Mouse (Mus musculus) stomach, embryonic 14.5 days (tissue): ENCODE results near the gene Casq2. TPM values are rescaled to one million over a fixed set of nuclear protein-coding genes. Genes with fewer than 3 reads are reported as not detected.
"Not testable (repeated sequence)": the region's sequence is repeated elsewhere in the genome, so short reads cannot be mapped to it uniquely, and the experiment has no call there.

ENCODE experiments used
- ATAC-seq: fragments of 200-750 bp; cut with Nextera tagmentation; 2 replicates; pipeline ENCODE4 v1.8.0; 2017; ENCODE audit warnings: low read depth, moderate TSS enrichment; ENCODE audit not compliant: insufficient number of reproducible peaks, insufficient read depth, low FRiP score
- H3K27ac ChIP-seq: fragments of 300-500 bp; sonication (generic); 2 replicates; pipeline ENCODE4 v1.5.1; 2014; ENCODE audit warnings: mild to moderate bottlenecking, low read length, moderate library complexity, mixed read lengths
- H3K27me3 ChIP-seq: fragments of 300-500 bp; sonication (generic); 2 replicates; pipeline ENCODE4 v1.6.1; 2014; ENCODE audit warnings: low read length, control low read depth, mixed read lengths; ENCODE audit not compliant: control insufficient read depth, insufficient read depth
- H3K36me3 ChIP-seq: fragments of 300-500 bp; sonication (generic); 2 replicates; pipeline ENCODE4 v1.6.1; 2014; ENCODE audit warnings: mild to moderate bottlenecking, control low read depth, low read length, moderate library complexity, mixed read lengths; ENCODE audit not compliant: control insufficient read depth, insufficient read depth
- H3K4me1 ChIP-seq: fragments of 300-500 bp; sonication (generic); 2 replicates; pipeline ENCODE4 v1.6.1; 2014; ENCODE audit warnings: low read length, control low read depth, mixed read lengths; ENCODE audit not compliant: control insufficient read depth, insufficient read depth
- H3K4me2 ChIP-seq: fragments of 300-500 bp; sonication (generic); replicated peaks from 2 replicates; pipeline ENCODE4 v1.6.1; 2014; ENCODE audit warnings: low read depth, low read length, control low read depth
- H3K4me3 ChIP-seq: fragments of 300-500 bp; sonication (generic); 2 replicates; pipeline ENCODE4 v1.5.1; 2014; ENCODE audit warnings: low read depth, low read length, control low read depth
- H3K9ac ChIP-seq: fragments of 300-500 bp; sonication (generic); replicated peaks from 2 replicates; pipeline ENCODE4 v1.6.1; 2014; ENCODE audit warnings: low read depth, mild to moderate bottlenecking, control low read depth, low read length, moderate library complexity, mixed read lengths
- H3K9me3 ChIP-seq: fragments of 300-500 bp; sonication (generic); 2 replicates; pipeline ENCODE4 v1.6.1; 2016; ENCODE audit warnings: low read depth, low read length, control low read depth; ENCODE audit not compliant: control insufficient read depth
- WGBS: fragments of 180-500 bp; shearing (Covaris S2); extraction: QIAGEN DNeasy Blood & Tissue Kit; methylation state at CpG from one replicate; pipeline ENCODE4 v1.1.7; 2014; 5-methylcytosine and 5-hydroxymethylcytosine counted together
- polyA plus RNA-seq: library from polyadenylated mRNA; unstranded; fragments of >200 nt; fragmentation: Nextera tagmentation; extraction: Ambion mirVana; gene quantifications from 2 replicates; pipeline ENCODE4 v1.2.1, GENCODE M21; 2014

The Casq2 gene
- polyA plus RNA-seq, 1 experiment from 2014 or later = 0.65 TPM

- no peak overlapping the region for H3K9ac ChIP-seq
- no peak for ATAC-seq
- peak overlapping the region; percentile 18; the same call in 1 of the 2 replicates for H3K4me2 ChIP-seq
- 39% methylated on average over 4 of the region's 4 CpGs for WGBS
- H3K27me3 ChIP-seq = no peaks in the 10 kb centered on the region
- H3K27ac ChIP-seq = peak overlapping the region; percentile 84
- no peak overlapping the region for H3K4me3 ChIP-seq
- no peaks in the 10 kb centered on the region for H3K9me3 ChIP-seq
- peaks cover 5% of the 10 kb centered on the region; the same call in 1 of the 2 replicates for H3K4me1 ChIP-seq
- H3K36me3 ChIP-seq = peaks cover 8% of the 10 kb centered on the region
These were observed 66.3 kb downstream of the Casq2 start for GRCm38 (mm10) chr3:102152471-102152870.

- Histone ChIP-seq H3K4me3 (no peak overlapping the region), H3K9me3 (no peaks in the 10 kb centered on the region), H3K4me2 (peak overlapping the region; percentile 18; the same call in 1 of the 2 replicates), H3K4me1 (peaks cover 5% of the 10 kb centered on the region; the same call in 1 of the 2 replicates), H3K36me3 (peaks cover 12% of the 10 kb centered on the region), H3K27me3 (no peaks in the 10 kb centered on the region), H3K9ac (no peak overlapping the region), H3K27ac (peak overlapping the region; percentile 84)
- peak; percentile 62; the same call in 1 of the 2 replicates for ATAC-seq
- 25% methylated on average over 4 of the region's 4 CpGs for WGBS
These were observed 66.7 kb downstream of the Casq2 start for GRCm38 (mm10) chr3:102152872-102153271.

GRCm38 (mm10) chr3:102154107-102154506, 67.9 kb downstream of the Casq2 start:
- 78% methylated on average over 7 of the region's 7 CpGs for WGBS
- Histone ChIP-seq H3K27ac (no peak overlapping the region; the same call in 1 of the 2 replicates), H3K9ac (no peak overlapping the region), H3K4me2 (no peak overlapping the region), H3K4me1 (peaks cover 5% of the 10 kb centered on the region; the same call in 1 of the 2 replicates), H3K4me3 (no peak overlapping the region), H3K9me3 (no peaks in the 10 kb centered on the region), H3K36me3 (peaks cover 17% of the 10 kb centered on the region), H3K27me3 (no peaks in the 10 kb centered on the region)
- ATAC-seq = no peak

- Histone ChIP-seq H3K27ac (no peak overlapping the region), H3K27me3 (no peaks in the 10 kb centered on the region), H3K36me3 (peaks cover 25% of the 10 kb centered on the region), H3K4me3 (no peak overlapping the region), H3K9ac (no peak overlapping the region), H3K4me1 (peaks cover 15% of the 10 kb centered on the region; the same call in 1 of the 2 replicates), H3K9me3 (no peaks in the 10 kb centered on the region), H3K4me2 (no peak overlapping the region)
- ATAC-seq = no peak
- WGBS = 88% methylated on average over 7 of the region's 7 CpGs
These were observed 70.5 kb downstream of the Casq2 start for GRCm38 (mm10) chr3:102156737-102157136.

GRCm38 (mm10) chr3:102157652-102158051, 71.4 kb downstream of the Casq2 start:
- Histone ChIP-seq H3K4me2 (no peak overlapping the region), H3K4me1 (peaks cover 14% of the 10 kb centered on the region; the same call in 1 of the 2 replicates), H3K36me3 (peaks cover 26% of the 10 kb centered on the region), H3K4me3 (no peak overlapping the region), H3K27ac (no peak overlapping the region), H3K9ac (no peak overlapping the region), H3K27me3 (no peaks in the 10 kb centered on the region), H3K9me3 (no peaks in the 10 kb centered on the region)
- ATAC-seq = no peak
- WGBS = 83% methylated on average over 6 of the region's 6 CpGs

GRCm38 (mm10) chr3:102158759-102159422, 72.7 kb downstream of the Casq2 start:
- peaks cover 35% of the 10 kb centered on the region for H3K36me3 ChIP-seq
- no peak overlapping the region for H3K4me3 ChIP-seq
- H3K9me3 ChIP-seq = no peaks in the 10 kb centered on the region
- H3K9ac ChIP-seq = no peak overlapping the region
- H3K27me3 ChIP-seq = no peaks in the 10 kb centered on the region
- peak; percentile 53; the same call in 1 of the 2 replicates for ATAC-seq
- no peak overlapping the region for H3K27ac ChIP-seq
- peaks cover 10% of the 10 kb centered on the region; the same call in 1 of the 2 replicates for H3K4me1 ChIP-seq
- WGBS = 68% methylated on average over 14 of the region's 14 CpGs
- no peak overlapping the region for H3K4me2 ChIP-seq

GRCm38 (mm10) chr3:102159423-102160325, 73.5 kb downstream of the Casq2 start:
- Histone ChIP-seq H3K9me3 (no peaks in the 10 kb centered on the region), H3K4me1 (peaks cover 10% of the 10 kb centered on the region; the same call in 1 of the 2 replicates), H3K36me3 (peaks cover 35% of the 10 kb centered on the region), H3K27ac (peak overlapping the region; percentile 49; the same call in 1 of the 2 replicates), H3K27me3 (no peaks in the 10 kb centered on the region), H3K4me3 (no peak overlapping the region), H3K9ac (no peak overlapping the region), H3K4me2 (no peak overlapping the region)
- peak; percentile 70; the same call in 1 of the 2 replicates for ATAC-seq
- WGBS = 57% methylated on average over 14 of the region's 14 CpGs

GRCm38 (mm10) chr3:102163861-102164260, 77.6 kb downstream of the Casq2 start:
- WGBS = 88% methylated on average over 1 of the region's 1 CpGs
- not testable (repeated sequence) for H3K4me2 ChIP-seq, ATAC-seq

More at GRCm38 (mm10) chr3:102163861-102164260, 77.6 kb downstream of the Casq2 start:
- H3K4me1 ChIP-seq = peaks cover 19% of the 10 kb centered on the region
- not testable (repeated sequence) for H3K9ac ChIP-seq, H3K4me3 ChIP-seq, H3K27ac ChIP-seq, H3K9me3 ChIP-seq, H3K27me3 ChIP-seq
- peaks cover 29% of the 10 kb centered on the region for H3K36me3 ChIP-seq
